Mouse (Mus musculus) forebrain, embryonic 13.5 days (tissue): ENCODE data around the gene Ash1l. TPM values are rescaled to one million over a fixed set of nuclear protein-coding genes. Genes with fewer than 3 reads are reported as not detected.
"Not testable (repeated sequence)": the region's sequence is repeated elsewhere in the genome, so short reads cannot be mapped to it uniquely, and the experiment has no call there.

Experiments used
- ATAC-seq: fragments of 200-750 bp; cut with Nextera tagmentation; 2 replicates; pipeline ENCODE4 v1.8.0; 2017
- H3K27ac ChIP-seq: fragments of 300-500 bp; sonication (generic); 2 replicates; pipeline ENCODE4 v1.5.1; 2015; ENCODE audit warnings: inconsistent platforms, mild to moderate bottlenecking, moderate library complexity
- H3K27me3 ChIP-seq: fragments of 300-500 bp; sonication (generic); 2 replicates; pipeline ENCODE4 v1.6.1; 2015; ENCODE audit warnings: mild to moderate bottlenecking, inconsistent platforms
- H3K36me3 ChIP-seq: fragments of 300-500 bp; sonication (generic); 2 replicates; pipeline ENCODE4 v1.6.1; 2015; ENCODE audit warnings: mild to moderate bottlenecking, inconsistent platforms; ENCODE audit not compliant: poor library complexity, severe bottlenecking
- H3K4me1 ChIP-seq: fragments of 300-500 bp; sonication (generic); 2 replicates; pipeline ENCODE4 v1.6.1; 2015; ENCODE audit warnings: inconsistent platforms
- H3K4me2 ChIP-seq: fragments of 300-500 bp; sonication (generic); 2 replicates; pipeline ENCODE4 v1.6.1; 2015; ENCODE audit warnings: inconsistent platforms, mild to moderate bottlenecking, moderate library complexity
- H3K4me3 ChIP-seq: fragments of 300-500 bp; sonication (generic); 2 replicates; pipeline ENCODE4 v1.5.1; 2015; ENCODE audit warnings: mild to moderate bottlenecking, inconsistent platforms
- H3K9ac ChIP-seq: fragments of 300-500 bp; sonication (generic); 2 replicates; pipeline ENCODE4 v1.6.1; 2015; ENCODE audit warnings: mild to moderate bottlenecking, inconsistent platforms
- H3K9me3 ChIP-seq: fragments of 300-500 bp; sonication (generic); replicated peaks from 2 replicates; pipeline ENCODE4 v1.6.1; 2016; ENCODE audit warnings: inconsistent platforms
- WGBS: fragments of 180-500 bp; shearing (Covaris S2); methylation state at CpG from one replicate; pipeline ENCODE4 v1.1.7; 2015; 5-methylcytosine and 5-hydroxymethylcytosine counted together
- polyA plus RNA-seq: library from polyadenylated mRNA; unstranded; fragments of >200 nt; fragmentation: Nextera tagmentation; extraction: Ambion mirVana; gene quantifications from 2 replicates; pipeline ENCODE4 v1.2.1, GENCODE M21; 2015

Ash1l gene
- polyA plus RNA-seq, 1 experiment from 2014 or later = 21.8 TPM

DNA sequence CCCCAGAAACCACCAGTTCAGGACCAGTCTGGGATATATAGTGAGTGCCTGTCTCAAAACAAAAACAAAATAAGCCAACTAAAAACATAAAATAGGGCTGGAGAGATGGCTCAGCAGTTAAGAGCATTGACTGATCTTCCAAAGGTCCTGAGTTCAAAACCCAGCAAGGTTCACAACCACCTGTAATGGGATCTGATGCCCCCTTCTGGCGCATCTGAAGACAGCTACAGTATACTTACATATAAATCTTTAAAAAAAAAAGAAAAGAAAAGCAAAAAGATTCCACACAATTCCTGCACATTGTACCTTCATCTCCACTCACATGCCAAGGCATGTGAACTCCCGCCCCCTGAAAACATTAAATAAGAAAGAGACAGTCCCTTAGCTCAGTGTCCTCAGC, 24.8 kb upstream of the Ash1l start:
- Histone ChIP-seq H3K27me3 (no peaks in the 10 kb centered on the region), H3K4me3 (no peak overlapping the region), H3K4me1 (no peaks in the 10 kb centered on the region), H3K9me3 (no peaks in the 10 kb centered on the region), H3K4me2 (no peak overlapping the region), H3K9ac (no peak overlapping the region), H3K36me3 (peaks cover 100% of the 10 kb centered on the region), H3K27ac (no peak overlapping the region)
- WGBS = 88% methylated on average over 2 of the region's 2 CpGs
- ATAC-seq = no peak

DNA sequence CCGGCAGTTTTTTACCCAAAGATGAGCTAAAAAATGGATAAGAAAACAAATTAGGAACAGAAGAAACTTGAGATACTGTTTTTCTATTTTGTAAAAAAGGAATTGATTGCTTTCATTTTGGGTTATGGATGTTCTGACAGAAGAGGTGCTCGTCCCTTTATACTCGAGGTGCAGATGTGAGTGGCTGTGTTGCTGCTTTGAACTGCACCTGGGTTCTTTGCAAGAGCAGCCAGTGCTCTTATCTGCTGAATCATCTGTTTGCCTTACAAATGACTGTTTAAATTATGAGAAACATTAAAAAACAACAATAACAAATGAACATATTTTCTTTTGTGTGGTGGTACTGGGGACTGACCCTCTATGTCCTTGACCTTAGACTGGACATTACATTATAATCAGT, 20.9 kb upstream of the Ash1l start:
- no peak for ATAC-seq
- 95% methylated on average over 3 of the region's 3 CpGs for WGBS
- no peaks in the 10 kb centered on the region for H3K27me3 ChIP-seq

DNA sequence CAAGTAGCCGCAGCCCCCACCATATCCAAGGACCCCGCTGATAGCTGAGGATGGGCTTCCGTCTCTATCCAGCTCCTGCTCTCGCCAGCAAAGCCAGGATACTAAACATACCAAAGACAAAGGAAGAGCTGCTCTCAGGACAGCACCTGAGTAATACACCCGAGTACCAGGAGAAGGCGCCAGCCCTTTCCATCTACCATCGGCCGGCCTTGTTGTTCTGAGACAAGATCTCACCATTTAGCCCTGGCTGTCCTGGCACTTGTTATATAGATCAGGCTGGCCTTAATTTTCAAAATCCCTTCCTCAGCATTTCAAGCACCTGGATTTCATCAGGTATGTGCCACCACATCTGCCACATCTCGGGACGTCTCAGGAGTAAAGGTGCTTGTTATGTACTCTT, 11.4 kb upstream of the Ash1l start:
- WGBS = 94% methylated on average over 10 of the region's 10 CpGs
- Histone ChIP-seq H3K27ac (no peak overlapping the region), H3K9ac (no peak overlapping the region), H3K4me3 (no peak overlapping the region), H3K4me1 (no peaks in the 10 kb centered on the region), H3K9me3 (no peaks in the 10 kb centered on the region), H3K36me3 (peaks cover 71% of the 10 kb centered on the region), H3K27me3 (no peaks in the 10 kb centered on the region), H3K4me2 (no peak overlapping the region)
- ATAC-seq = no peak

More for the DNA sequence above, 20.9 kb upstream of the Ash1l start:
- Histone ChIP-seq H3K27ac (no peak overlapping the region), H3K9me3 (no peaks in the 10 kb centered on the region), H3K4me3 (no peak overlapping the region), H3K4me1 (no peaks in the 10 kb centered on the region), H3K4me2 (no peak overlapping the region), H3K36me3 (peaks cover 98% of the 10 kb centered on the region), H3K9ac (no peak overlapping the region)

DNA sequence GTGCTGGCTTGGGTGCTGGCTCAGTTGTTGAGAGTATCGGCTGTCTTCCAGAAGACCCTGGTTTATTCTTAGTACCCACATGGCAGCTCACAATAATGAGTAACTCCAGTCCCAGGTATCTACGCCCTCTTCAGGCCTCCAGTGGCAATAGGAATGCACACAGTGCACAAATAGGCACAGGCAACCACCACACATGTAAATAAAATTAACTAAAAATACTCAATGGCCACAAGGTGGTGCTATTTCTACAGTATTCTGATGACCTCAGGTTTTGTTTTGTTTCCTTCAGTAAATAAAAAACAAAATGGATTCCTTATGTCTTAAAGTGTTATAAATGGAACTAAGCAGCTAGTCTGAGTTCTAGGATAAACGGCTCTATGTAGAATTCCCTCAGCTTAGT, 10.7 kb upstream of the Ash1l start:
- H3K4me1 ChIP-seq = no peaks in the 10 kb centered on the region
- H3K27me3 ChIP-seq = no peaks in the 10 kb centered on the region
- no peak overlapping the region for H3K4me2 ChIP-seq
- H3K4me3 ChIP-seq = no peak overlapping the region
- no peaks in the 10 kb centered on the region for H3K9me3 ChIP-seq
- 77% methylated on average over 3 of the region's 3 CpGs for WGBS
- no peak overlapping the region for H3K9ac ChIP-seq
- no peak overlapping the region for H3K27ac ChIP-seq
- ATAC-seq = peak; percentile 43; the same call in 1 of the 2 replicates
- H3K36me3 ChIP-seq = peaks cover 64% of the 10 kb centered on the region

DNA sequence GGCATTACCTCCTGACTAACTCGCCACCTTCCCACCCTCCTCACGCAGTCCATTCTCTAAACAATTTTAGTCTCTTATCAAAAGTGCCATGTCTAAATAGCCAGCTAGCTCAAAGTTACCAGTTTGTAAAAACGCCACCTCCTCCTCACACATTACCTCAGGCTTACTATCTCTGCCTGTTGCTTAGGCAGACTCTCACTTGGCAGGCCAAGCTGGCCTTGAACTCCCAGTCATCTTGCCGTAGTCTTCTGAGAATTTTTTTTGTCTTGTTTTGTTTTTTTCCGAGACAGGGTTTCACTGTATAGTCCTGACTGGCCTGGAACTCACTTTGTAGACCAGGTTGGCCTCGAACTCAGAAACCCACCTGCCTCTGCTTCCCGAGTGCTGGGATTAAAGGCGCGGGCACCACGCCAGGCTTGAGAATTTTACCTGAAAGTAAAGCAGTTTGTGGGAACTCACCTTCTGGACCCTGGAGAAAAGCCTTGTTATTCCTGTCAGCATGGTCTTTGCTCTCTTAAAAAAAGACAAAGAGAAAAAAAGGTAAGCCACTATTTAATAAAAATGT, 8.0 kb upstream of the Ash1l start:
- H3K4me2 ChIP-seq = no peak overlapping the region
- WGBS = 92% methylated on average over 10 of the region's 10 CpGs

DNA sequence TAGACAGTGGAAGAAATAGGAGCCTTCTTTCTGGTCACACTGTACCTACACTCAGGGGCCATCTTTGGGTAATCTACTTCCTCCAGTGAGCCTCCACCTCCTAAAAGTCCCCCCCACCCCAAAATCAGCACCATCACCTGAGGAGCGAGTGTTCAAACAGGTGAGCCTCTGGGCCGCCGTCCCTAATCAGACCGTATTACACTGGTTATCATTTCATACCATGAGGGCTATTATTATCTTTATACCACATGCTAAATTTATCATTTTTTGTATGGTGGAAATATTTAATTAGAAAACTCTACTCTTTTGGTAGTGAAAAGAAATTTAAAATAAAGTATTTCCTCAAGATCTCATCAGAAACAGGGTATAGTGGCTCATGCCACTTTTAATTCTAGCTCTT, 6.3 kb upstream of the Ash1l start:
- WGBS = 96% methylated on average over 4 of the region's 4 CpGs
- H3K9ac ChIP-seq = no peak overlapping the region
- H3K9me3 ChIP-seq = no peaks in the 10 kb centered on the region
- no peak overlapping the region for H3K27ac ChIP-seq
- no peak overlapping the region for H3K4me2 ChIP-seq
- peaks cover 27% of the 10 kb centered on the region for H3K36me3 ChIP-seq
- no peaks in the 10 kb centered on the region for H3K27me3 ChIP-seq
- H3K4me1 ChIP-seq = peaks cover 18% of the 10 kb centered on the region
- ATAC-seq = no peak
- H3K4me3 ChIP-seq = no peak overlapping the region

More for the DNA sequence above, 8.0 kb upstream of the Ash1l start:
- no peak for ATAC-seq
- Histone ChIP-seq H3K27ac (no peak overlapping the region), H3K27me3 (no peaks in the 10 kb centered on the region), H3K36me3 (peaks cover 41% of the 10 kb centered on the region), H3K9me3 (no peaks in the 10 kb centered on the region), H3K4me3 (no peak overlapping the region), H3K4me1 (peaks cover 1% of the 10 kb centered on the region; the same call in 1 of the 2 replicates), H3K9ac (no peak overlapping the region)

DNA sequence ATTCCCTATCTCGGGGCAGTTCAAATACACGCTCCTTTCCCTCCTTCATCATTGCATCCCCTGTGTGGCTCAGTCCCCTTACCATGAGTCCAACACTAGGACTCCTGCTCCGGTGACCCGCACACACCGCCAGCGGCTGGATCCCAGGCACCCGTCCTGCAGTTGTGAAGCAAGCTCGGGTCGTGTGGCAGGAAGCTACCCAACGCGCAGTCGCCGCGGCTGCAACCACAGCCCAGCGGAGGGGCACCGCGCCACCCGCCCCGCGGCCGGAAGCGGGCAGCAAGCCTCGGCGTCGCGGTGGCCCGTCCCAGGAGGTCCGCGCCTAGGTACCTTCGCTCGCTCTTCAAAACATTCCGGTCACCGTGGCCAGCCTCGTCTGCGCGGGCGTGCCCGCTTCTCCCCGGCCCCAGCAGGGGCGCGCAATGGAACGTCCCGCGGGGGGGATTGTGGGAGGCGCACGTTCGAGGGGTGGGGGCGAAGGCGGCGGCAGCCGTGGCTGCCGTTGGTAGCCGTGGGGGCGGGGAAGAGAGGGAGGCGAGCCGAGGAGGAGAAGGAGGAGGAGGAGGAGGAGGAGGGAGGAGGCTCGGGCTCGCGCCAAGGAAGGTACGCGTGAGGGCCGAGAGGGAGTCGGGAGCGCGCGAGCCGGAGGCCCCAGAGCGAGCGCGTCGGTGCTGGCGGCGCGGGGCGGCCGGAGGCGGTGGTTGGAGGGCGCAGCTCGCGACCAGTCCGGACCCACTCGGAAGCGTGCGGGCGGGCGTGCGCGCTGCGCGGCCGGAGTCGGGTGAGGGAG, 441 bp upstream of the Ash1l start:
- WGBS = under 1% methylated on average over 70 of the region's 92 CpGs
- peak; percentile 90 for ATAC-seq
- Histone ChIP-seq H3K9me3 (no peaks in the 10 kb centered on the region), H3K27ac (peak overlapping the region; percentile 99), H3K4me3 (peak overlapping the region; percentile 89), H3K4me2 (peak overlapping the region; percentile 70), H3K9ac (peak overlapping the region; percentile 92), H3K36me3 (no peaks in the 10 kb centered on the region), H3K27me3 (no peaks in the 10 kb centered on the region), H3K4me1 (peaks cover 45% of the 10 kb centered on the region)

DNA sequence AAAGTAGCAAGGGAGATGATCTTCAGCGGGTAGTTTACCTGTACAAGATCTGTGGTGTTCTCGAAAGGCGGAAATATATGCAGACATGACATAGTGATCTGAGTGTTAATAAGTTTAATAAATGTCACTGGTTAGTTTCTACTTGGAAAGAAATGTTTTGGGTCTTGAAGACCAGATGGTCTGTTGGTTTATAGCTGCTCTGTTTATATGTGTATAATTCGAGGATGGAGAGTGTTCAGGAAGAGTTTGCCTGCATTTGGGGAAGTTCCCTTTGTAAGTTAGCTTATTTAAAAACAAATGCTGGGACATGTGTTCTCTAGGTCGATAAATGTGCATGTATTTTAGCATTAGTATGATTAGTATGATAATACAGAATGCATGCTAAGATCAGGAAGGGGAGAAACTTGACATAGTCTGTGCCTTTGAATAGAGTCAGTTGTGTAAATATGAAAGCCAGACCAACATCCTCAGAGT, 942 bp downstream of the Ash1l start:
- Histone ChIP-seq H3K4me2 (peak overlapping the region; percentile 70), H3K27ac (peak overlapping the region; percentile 99), H3K4me3 (peak overlapping the region; percentile 89), H3K36me3 (no peaks in the 10 kb centered on the region), H3K27me3 (no peaks in the 10 kb centered on the region), H3K4me1 (peaks cover 45% of the 10 kb centered on the region), H3K9ac (peak overlapping the region; percentile 92), H3K9me3 (no peaks in the 10 kb centered on the region)
- WGBS = 2% methylated on average over 5 of the region's 5 CpGs
- ATAC-seq = no peak

DNA sequence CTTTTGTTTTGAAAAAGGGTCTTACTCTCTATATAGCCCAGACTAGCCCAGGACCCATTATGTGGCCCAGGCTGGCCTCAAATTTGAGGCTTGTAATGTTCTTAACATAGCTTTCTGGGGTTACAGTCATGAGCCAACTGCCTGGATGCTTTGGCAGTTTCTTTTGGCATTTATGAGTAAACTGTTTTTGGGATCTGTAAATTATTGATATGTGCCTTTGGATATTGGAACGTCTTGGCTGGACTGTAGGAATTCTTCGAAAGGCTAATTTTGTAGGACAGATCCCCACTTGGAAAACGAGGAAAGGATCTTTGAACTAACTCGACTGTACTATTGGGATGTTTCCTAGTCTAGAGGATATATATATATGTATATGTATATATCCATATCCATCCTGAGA, 2.8 kb downstream of the Ash1l start:
- Histone ChIP-seq H3K9me3 (no peaks in the 10 kb centered on the region), H3K27ac (no peak overlapping the region), H3K4me3 (no peak overlapping the region; the same call in 1 of the 2 replicates), H3K4me1 (peaks cover 35% of the 10 kb centered on the region), H3K9ac (no peak overlapping the region), H3K27me3 (no peaks in the 10 kb centered on the region), H3K4me2 (no peak overlapping the region), H3K36me3 (no peaks in the 10 kb centered on the region)
- WGBS = 86% methylated on average over 4 of the region's 4 CpGs
- no peak for ATAC-seq

DNA sequence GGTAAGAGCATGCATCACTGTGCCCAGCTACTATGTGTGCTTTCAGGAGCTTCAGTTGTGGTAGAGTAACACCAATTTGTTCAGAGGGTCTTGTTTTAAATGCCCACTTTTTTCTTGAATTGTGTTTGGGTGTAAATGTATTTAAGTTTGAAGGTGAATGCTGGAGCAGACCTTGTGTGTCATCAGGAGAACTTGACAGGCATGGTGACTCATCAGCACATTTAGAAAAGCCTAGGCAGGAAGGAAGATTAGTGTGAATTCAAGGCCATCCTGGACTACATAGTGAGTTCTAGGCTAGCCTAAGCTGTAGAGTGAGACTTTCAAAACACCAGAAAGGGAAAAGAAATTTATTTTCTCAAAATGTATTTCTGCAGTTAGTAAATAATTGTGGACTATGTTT, 3.3 kb downstream of the Ash1l start:
- H3K4me1 ChIP-seq = peaks cover 30% of the 10 kb centered on the region
- H3K36me3 ChIP-seq = no peaks in the 10 kb centered on the region
- H3K9ac ChIP-seq = no peak overlapping the region
- H3K9me3 ChIP-seq = no peaks in the 10 kb centered on the region
- H3K4me3 ChIP-seq = no peak overlapping the region
- H3K27me3 ChIP-seq = no peaks in the 10 kb centered on the region
- no peak for ATAC-seq
- H3K4me2 ChIP-seq = no peak overlapping the region
- no peak overlapping the region for H3K27ac ChIP-seq

DNA sequence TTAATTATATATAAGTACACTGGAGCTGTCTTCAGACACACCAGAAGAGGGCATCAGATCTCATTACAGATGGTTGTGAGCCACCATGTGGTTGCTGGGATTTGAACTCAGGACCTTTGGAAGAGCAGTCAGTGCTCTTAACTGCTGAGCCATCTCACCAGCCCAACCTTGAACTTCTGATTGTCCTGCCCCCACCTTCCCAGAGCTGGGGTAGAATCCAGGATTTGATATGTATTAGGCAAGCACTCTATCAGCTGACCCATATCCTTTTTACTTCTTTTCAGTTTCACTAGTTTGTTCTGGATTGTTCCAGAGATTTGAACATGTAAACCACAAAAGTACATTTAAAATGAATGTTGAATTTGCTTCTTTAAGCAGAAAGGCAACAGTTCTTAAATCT, 12.8 kb downstream of the Ash1l start:
- H3K9me3 ChIP-seq, H3K4me1 ChIP-seq, H3K27me3 ChIP-seq, ATAC-seq, H3K27ac ChIP-seq, H3K4me3 ChIP-seq, H3K4me2 ChIP-seq, H3K9ac ChIP-seq: not testable (repeated sequence)
- peaks cover 19% of the 10 kb centered on the region for H3K36me3 ChIP-seq

DNA sequence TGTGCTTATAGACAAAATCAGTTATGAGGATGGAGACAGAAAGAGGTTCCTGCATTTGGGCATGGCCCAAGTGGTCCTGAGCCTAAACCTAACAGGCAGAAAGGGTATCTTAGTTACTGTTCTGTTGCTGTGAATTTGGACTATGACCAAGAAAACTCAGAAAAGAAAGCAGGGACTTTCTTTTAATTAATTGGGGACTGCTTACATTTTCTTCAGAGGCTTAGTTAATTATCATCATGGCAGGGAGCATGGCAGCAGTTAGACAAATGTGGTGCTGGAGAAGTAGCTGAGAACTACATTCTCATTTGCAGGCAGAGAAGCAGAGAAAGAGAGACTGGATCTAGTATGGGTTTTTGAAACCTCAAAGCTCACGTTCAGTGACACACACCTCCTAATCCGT, 24.6 kb downstream of the Ash1l start:
- no peaks in the 10 kb centered on the region for H3K36me3 ChIP-seq
- ATAC-seq = no peak
- H3K4me2 ChIP-seq = no peak overlapping the region
- H3K27ac ChIP-seq = peak overlapping the region; percentile 52
- H3K9me3 ChIP-seq = no peaks in the 10 kb centered on the region
- no peak overlapping the region for H3K9ac ChIP-seq
- H3K27me3 ChIP-seq = no peaks in the 10 kb centered on the region
- 60% methylated on average over 2 of the region's 2 CpGs for WGBS
- no peak overlapping the region for H3K4me3 ChIP-seq
- H3K4me1 ChIP-seq = peaks cover 21% of the 10 kb centered on the region
